Mouse (Mus musculus): ENCODE results near the gene Btbd35f30.
"Not testable (repeated sequence)": the region's sequence is repeated elsewhere in the genome, so short reads cannot be mapped to it uniquely, and the experiment has no call there.

Btbd35f30 gene

GRCm38 (mm10) chrX:32894325-32894724 lies at the start of gene Btbd35f30:
Gene Btbd35f30, plus strand, starts transcription at chrX:32894625.
- DNase-seq, result not testable (repeated sequence)

- not testable (repeated sequence) for DNase-seq
Measured at GRCm38 (mm10) chrX:32941468-32941867, 47.0 kb downstream of the Btbd35f30 start, which contains the start of gene Gm21789. Gene Gm21789, plus strand, starts transcription at chrX:32941768.

Measured in lung, postnatal 14 days (tissue).